Mouse (Mus musculus) ovary, postnatal 36 days (tissue): ENCODE results near the gene Rap2c.
A peak's percentile ranks its signal among the peaks of the same experiment; 100 is the strongest.

Experiments
- DNase-seq: peaks from one replicate; pipeline ENCODE4 v3.0.0; 2022; ENCODE audit warnings: low spot score, mixed read lengths

The Rap2c gene

GRCm38 (mm10) chrX:51017851-51018785, at the start of gene Rap2c:
TSS of gene Rap2c (minus strand) at chrX:51018018.
- peak; percentile 57 for DNase-seq

- DNase-seq = no peak
These were observed 48.9 kb upstream of the Rap2c start for GRCm38 (mm10) chrX:51066539-51067286.

DNA sequence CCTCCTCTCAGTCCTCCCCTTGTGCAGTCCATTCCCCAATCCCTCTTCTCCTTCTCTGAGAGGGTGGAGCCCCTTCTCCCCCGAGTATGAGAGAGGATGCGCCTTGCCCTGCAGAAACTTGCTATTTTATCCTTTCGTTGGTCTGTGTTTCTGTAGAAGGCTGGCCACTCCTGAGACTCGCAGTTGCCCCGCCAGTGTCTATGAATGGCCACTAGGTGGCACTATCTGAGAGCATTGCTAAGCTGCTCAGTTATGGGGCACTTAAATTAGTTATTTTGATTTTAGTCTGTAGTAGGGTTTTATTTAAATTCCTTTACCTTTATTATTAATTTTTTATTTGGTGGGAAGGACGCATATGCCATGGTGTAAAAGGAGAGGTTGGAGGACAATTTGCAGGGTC, 48.0 kb upstream of the Rap2c start:
- DNase-seq = peak; percentile 46

DNA sequence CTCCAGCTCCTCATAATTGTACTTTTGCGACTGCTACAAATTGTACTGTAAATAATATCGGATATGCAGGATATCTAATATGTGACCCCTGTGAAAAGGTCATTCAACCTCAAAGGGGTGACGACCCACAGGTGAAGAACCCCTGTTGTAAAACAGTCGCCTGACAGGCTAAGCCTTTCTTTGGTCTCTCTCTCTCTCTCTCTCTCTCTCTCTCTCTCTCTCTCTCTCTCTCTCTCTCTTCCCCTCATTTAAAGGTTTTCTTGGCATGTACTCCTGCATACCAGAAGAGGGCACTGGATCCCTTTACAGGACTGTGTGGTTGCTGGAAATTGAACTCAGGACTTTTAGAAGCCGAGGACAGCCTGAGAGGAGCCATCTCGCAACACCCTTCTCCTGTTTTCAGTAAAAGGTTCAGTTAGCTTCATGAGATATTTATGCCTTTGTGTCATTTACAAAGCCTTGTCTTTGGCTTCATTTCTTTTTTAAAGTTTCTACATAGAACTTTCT, 47.4 kb upstream of the Rap2c start:
- no peak for DNase-seq

DNA sequence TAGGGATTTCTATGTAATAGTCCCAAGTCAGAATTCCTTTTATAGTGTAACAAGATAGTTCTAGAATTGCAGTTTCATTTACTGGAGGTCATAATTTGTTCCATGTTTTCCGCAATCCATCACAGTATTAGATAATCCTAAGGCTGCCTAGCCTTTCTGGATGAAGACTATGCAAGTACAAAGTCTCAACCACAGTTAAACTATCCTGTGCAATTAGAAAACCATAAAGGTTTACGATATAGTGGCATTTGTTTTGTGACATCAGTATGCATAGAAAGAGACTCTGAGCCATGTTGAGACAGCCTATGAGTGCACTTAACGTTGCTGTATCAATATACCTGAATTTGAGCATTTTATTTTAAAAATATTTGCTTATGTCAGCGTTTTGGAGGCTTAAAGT, 42.4 kb upstream of the Rap2c start:
- DNase-seq = no peak

DNA sequence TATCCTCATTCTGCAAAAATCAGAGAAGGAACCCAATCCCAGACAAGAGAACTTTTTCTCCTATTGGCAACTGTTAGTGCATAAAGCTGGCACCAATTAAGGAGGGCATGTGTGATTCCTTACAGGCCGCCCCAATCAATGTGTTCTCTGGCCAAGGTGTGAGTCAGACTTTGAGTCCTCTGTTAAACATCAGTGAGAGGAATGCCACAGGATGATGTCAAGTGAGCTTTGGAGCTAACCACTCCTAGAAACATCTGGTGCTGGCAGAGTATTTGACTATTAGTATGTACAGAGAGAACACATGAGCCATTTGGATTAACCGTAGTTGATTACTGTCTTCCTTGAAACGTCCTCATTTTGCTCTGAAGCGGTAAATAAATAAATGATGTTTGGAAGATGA, 40.9 kb upstream of the Rap2c start:
- no peak for DNase-seq

- no peak for DNase-seq
These were observed 40.5 kb upstream of the Rap2c start for GRCm38 (mm10) chrX:51058317-51058716.

- no peak for DNase-seq
These were observed 34.1 kb upstream of the Rap2c start for GRCm38 (mm10) chrX:51051680-51052461.

DNA sequence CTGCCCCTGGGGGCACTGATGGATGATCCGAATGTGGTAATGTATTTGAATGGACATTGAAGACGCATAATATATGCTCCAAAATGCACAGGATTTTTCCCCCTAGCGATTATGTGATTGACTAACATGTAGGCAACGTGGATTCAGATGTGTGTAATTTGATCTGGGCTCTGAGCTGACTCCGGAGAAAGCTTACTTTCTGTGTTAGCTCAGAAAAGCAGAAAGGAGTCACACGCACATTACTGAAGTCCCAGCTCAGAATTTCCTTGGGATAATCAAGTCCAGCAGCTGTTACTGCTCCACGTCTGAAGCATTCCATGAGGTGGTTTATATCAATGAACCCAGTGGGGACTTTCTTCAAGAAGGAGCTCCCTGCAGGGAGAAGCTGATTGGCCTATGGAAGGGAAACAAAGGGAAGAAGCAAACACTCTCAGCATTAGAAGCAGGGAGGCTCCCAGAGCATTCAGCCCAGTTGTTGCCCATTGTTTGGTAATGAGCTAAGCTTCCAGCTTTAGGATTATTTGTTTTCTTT, 17.9 kb upstream of the Rap2c start:
- no peak for DNase-seq

- peak; percentile 36 for DNase-seq
These were observed 2.1 kb upstream of the Rap2c start for GRCm38 (mm10) chrX:51019884-51020283.

- peak; percentile 75 for DNase-seq
These were observed 965 bp upstream of the Rap2c start for GRCm38 (mm10) chrX:51018786-51019179.

- no peak for DNase-seq
These were observed 892 bp downstream of the Rap2c start for GRCm38 (mm10) chrX:51016926-51017325.

GRCm38 (mm10) chrX:51012280-51012679, 5.5 kb downstream of the Rap2c start:
- DNase-seq = no peak

GRCm38 (mm10) chrX:51010323-51010722, 7.5 kb downstream of the Rap2c start:
- no peak for DNase-seq

DNA sequence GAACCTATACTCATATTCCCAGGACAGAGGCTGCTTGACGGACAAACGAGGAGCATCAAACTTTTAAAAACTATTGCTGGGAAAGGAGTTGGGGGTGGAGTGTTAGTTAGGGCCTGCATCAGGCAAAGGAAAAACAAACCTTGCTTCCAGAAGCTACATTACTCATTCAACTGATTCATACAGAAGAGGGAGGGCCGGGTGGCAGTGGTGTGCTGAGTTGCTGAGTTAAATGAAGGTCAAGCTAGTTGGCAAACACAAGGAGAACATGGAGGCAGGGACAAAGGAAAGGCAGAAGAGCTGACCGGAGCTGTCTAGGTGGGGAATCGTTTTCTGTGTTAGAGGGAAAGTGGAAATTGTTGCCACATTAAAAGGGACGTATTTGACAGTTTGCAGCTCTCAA, 17.0 kb downstream of the Rap2c start:
- DNase-seq = no peak

- no peak for DNase-seq
These were observed 22.5 kb downstream of the Rap2c start for GRCm38 (mm10) chrX:50995310-50995709.

- DNase-seq = no peak
These were observed 26.5 kb downstream of the Rap2c start for GRCm38 (mm10) chrX:50991324-50991723.

DNA sequence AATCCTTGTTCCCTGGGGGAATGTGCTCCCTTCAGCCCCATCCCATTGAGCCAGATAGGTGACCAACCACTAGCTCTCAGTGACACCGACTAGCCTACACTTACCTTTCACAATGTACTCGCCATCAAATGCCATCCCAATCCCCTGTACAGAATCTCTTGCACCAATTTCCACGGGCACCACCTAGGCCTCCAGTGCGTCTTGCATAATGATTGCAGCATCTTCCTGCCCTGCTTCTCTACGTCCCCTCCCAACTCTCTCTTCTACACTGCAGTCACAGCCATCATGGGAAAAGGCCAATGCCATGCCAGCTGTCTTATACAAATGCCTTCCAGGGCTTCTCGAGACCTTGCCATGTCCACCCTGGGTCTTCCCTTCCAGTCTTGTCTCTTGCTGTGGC, 27.9 kb downstream of the Rap2c start:
- DNase-seq = no peak

GRCm38 (mm10) chrX:50988581-50988980, 29.2 kb downstream of the Rap2c start:
- no peak for DNase-seq

GRCm38 (mm10) chrX:50978428-50978827, 39.4 kb downstream of the Rap2c start:
- no peak for DNase-seq

DNA sequence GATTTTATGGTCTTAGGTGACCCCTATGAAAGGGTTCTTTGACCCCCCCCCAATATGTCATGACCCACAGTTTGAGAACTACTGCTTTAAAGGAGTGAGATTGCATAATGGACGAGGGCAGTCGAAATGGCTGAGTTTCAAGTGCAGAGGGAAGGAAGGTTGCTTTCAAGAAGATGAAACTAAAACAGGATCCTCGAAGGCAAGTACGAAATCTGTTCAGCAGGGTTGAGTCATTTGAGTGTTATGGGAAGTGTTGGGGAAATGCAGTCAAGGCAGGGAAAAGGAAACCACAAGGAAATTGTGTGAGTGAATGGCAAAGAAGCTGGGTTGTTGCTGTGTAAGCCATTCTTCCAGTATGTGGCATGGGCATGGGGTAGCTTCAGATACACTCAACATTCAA, 45.7 kb downstream of the Rap2c start:
- DNase-seq = no peak

DNA sequence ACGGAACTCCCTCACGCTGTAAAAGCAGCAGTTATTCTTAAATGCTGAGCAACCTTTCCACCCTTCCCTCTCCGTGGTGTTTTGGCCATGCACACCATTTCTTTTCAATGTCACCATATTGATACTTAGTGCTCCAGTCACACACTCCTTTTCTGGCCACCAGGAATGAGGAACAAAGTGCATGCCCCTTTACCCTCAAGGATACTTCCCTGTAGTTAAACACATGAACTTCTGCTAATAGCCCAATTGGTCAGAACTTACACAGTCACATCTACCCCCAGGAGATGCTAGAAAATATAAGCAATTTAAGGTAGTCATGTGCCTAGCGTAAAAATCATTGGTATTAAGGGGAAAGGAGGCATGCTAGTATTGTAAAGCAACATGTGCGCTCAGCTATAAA, 47.9 kb downstream of the Rap2c start:
- no peak for DNase-seq
